ENCODE assay signal across 13 mouse cellular contexts in genomic region chr19:53451388-53451922, GRCm38 (mm10).
DNase-seq lines count a peak whose midpoint lies in the region; ATAC-seq and TF ChIP-seq lines count a peak whose summit lies in the region.
"Had no signal": no experiment of that assay in that cellular context is flagged by ENCODE, and none has a peak within 500 bp of the region (broad histone marks: within the 10 kb centered on the region; RNA-seq: fewer than 3 reads in every experiment).

No protein-coding gene starts in this region.

- no peak overlapping the region for H3K27ac ChIP-seq in embryonic facial prominence, embryonic 14.5 days (replicated peaks; ENCODE audit: low read depth, low read length)
- no peak overlapping the region for H3K27ac ChIP-seq in embryonic facial prominence, embryonic 10.5 days (replicated peaks)
- H3K27ac ChIP-seq in ES-E14 (ENCODE audit: insufficient read depth, low read depth, low read length, poor library complexity, severe bottlenecking): no peak overlapping the region
- peak overlapping the region; percentile 9; the same call in 1 of the 2 replicates for H3K27ac ChIP-seq in forebrain, postnatal 0 days (ENCODE audit: low read depth, low read length)

- intact Hi-C loops in left cerebral cortex, postnatal 4 days (cut with DNase I): no loop called here
- intact Hi-C loops in left cerebral cortex, postnatal 10 days (cut with DNase I): no loop called here

- no peak overlapping the region for H3K9ac ChIP-seq in embryonic facial prominence, embryonic 14.5 days (ENCODE audit: low read depth, low read length)
- H3K9ac ChIP-seq in ES-E14 (ENCODE audit: insufficient read depth, low read depth, low read length, poor library complexity, severe bottlenecking): no peak overlapping the region
- H3K9ac ChIP-seq in forebrain, postnatal 0 days: no peak overlapping the region

- no peak for TF ChIP-seq CTCF in forebrain, postnatal 0 days (IDR thresholded peaks at IDR 0.05; ENCODE audit: low read depth)

- no peaks in the 10 kb centered on the region for H3K9me3 ChIP-seq in embryonic facial prominence, embryonic 14.5 days (ENCODE audit: control insufficient read depth, low read length)
- no peaks in the 10 kb centered on the region for H3K9me3 ChIP-seq in embryonic facial prominence, embryonic 10.5 days
- no peaks in the 10 kb centered on the region for H3K9me3 ChIP-seq in ES-E14 (ENCODE audit: control insufficient read depth, insufficient read depth, low read depth, low read length)
- no peaks in the 10 kb centered on the region for H3K9me3 ChIP-seq in forebrain, postnatal 0 days (ENCODE audit: low read length)

- H3K4me3 ChIP-seq in embryonic facial prominence, embryonic 14.5 days (ENCODE audit: low read depth, low read length): no peak overlapping the region
- H3K4me3 ChIP-seq in embryonic facial prominence, embryonic 10.5 days: no peak overlapping the region
- H3K4me3 ChIP-seq in ES-E14 (ENCODE audit: insufficient read depth in 1 of 2, low read depth in 1 of 2, low read length in 2 of 2, poor library complexity in 1 of 2, severe bottlenecking in 1 of 2): no peak overlapping the region
- H3K4me3 ChIP-seq in forebrain, postnatal 0 days (ENCODE audit: low read depth, low read length): no peak overlapping the region

- H3K4me2 ChIP-seq in embryonic facial prominence, embryonic 14.5 days (ENCODE audit: low read depth, low read length): no peak overlapping the region
- no peak overlapping the region; the same call in 1 of the 2 replicates for H3K4me2 ChIP-seq in forebrain, postnatal 0 days (ENCODE audit: low read depth)

- peak; percentile 52 for DNase-seq in embryonic facial prominence, embryonic 14.5 days (ENCODE audit: low spot score)
- DNase-seq in embryonic facial prominence, embryonic 10.5 days (ENCODE audit: low spot score): no peak
- peak; percentile 18 for DNase-seq in left cerebral cortex, postnatal 4 days
- DNase-seq in left cerebral cortex, postnatal 10 days (ENCODE audit: extremely low spot score in 1 of 2, low spot score in 2 of 2): no peak
- DNase-seq in ES-E14 (ENCODE audit: low read depth, low spot score): no peak
- no peak for DNase-seq in forebrain, postnatal 0 days
- no peak for DNase-seq in embryo, embryonic 10 days (ENCODE audit: low spot score)
- DNase-seq in kidney, adult 8-10 months: no peak
- DNase-seq: embryo, embryonic 11 days; heart, adult 11 months; spleen, adult 18-20 months; thymus, postnatal 25 days had no signal

- peaks cover 4% of the 10 kb centered on the region; the same call in 1 of the 2 replicates for H3K4me1 ChIP-seq in embryonic facial prominence, embryonic 14.5 days (ENCODE audit: control insufficient read depth, insufficient read depth, low read length)
- peaks cover 32% of the 10 kb centered on the region for H3K4me1 ChIP-seq in embryonic facial prominence, embryonic 10.5 days
- peaks cover 5% of the 10 kb centered on the region in 2 experiments; a peak in 3 of 4 replicates for H3K4me1 ChIP-seq in ES-E14 (ENCODE audit: control insufficient read depth in 2 of 2, insufficient read depth in 2 of 2, low read length in 2 of 2, poor library complexity in 1 of 2)
- H3K4me1 ChIP-seq in forebrain, postnatal 0 days (ENCODE audit: insufficient read depth): peaks cover 5% of the 10 kb centered on the region; the same call in 1 of the 2 replicates

- in situ Hi-C loops in ES-E14 (cut with MboI; ENCODE audit: low sequenced_read_pairs in 2 of 2, unreplicated experiment in 2 of 2): no loop called here

- H3K27me3 ChIP-seq in embryonic facial prominence, embryonic 14.5 days (replicated peaks; ENCODE audit: control insufficient read depth, insufficient read depth, low read length): no peaks in the 10 kb centered on the region
- H3K27me3 ChIP-seq in embryonic facial prominence, embryonic 10.5 days (replicated peaks; ENCODE audit: low read depth, poor library complexity, severe bottlenecking): peaks cover 22% of the 10 kb centered on the region
- H3K27me3 ChIP-seq in forebrain, postnatal 0 days (ENCODE audit: insufficient read depth, low read length): no peaks in the 10 kb centered on the region

- H3K36me3 ChIP-seq in embryonic facial prominence, embryonic 14.5 days (ENCODE audit: control insufficient read depth, insufficient read depth, low read length): no peaks in the 10 kb centered on the region
- H3K36me3 ChIP-seq in embryonic facial prominence, embryonic 10.5 days (replicated peaks): no peaks in the 10 kb centered on the region
- H3K36me3 ChIP-seq in ES-E14 (ENCODE audit: control insufficient read depth, insufficient read depth, low read length, poor library complexity, severe bottlenecking): peaks cover 3% of the 10 kb centered on the region; the same call in 1 of the 2 replicates
- H3K36me3 ChIP-seq in forebrain, postnatal 0 days (ENCODE audit: insufficient read depth): no peaks in the 10 kb centered on the region

- 58% methylated on average over 13 of the region's 13 CpGs for WGBS in embryonic facial prominence, embryonic 14.5 days
- WGBS in embryonic facial prominence, embryonic 10.5 days: 83% methylated on average over 13 of the region's 13 CpGs
- 31% methylated on average over 13 of the region's 13 CpGs for WGBS in forebrain, postnatal 0 days

- peak; percentile 64 for ATAC-seq in embryonic facial prominence, embryonic 14.5 days (ENCODE audit: low read depth)
- ATAC-seq in forebrain, postnatal 0 days: no peak
- ATAC-seq: midbrain, embryonic 16.5 days had no signal

TF ChIP-seq in ES-E14, 5 proteins besides CTCF, POLR2A, EP300 and RAD21:
- TF ChIP-seq CHD2 (IDR thresholded peaks at IDR 0.05; ENCODE audit: low read depth, low read length) (no peak), MAFK (IDR thresholded peaks at IDR 0.05; ENCODE audit: insufficient read depth, low read depth, low read length) (no peak), HCFC1 (IDR thresholded peaks at IDR 0.05; ENCODE audit: borderline replicate concordance, insufficient read depth, low read length) (no peak), ZC3H11A (IDR thresholded peaks at IDR 0.05; ENCODE audit: borderline replicate concordance, low read depth, low read length) (no peak), ZNF384 (IDR thresholded peaks at IDR 0.05; ENCODE audit: low read depth, low read length) (peak; percentile 55)

Comparison
In these comparisons a context has a peak if more than half of its experiments do, and no peak if none do; other contexts are left out.
1. DNase-seq: peak in embryonic facial prominence, embryonic 14.5 days (single experiment) and left cerebral cortex, postnatal 4 days (single experiment); none in embryonic facial prominence, embryonic 10.5 days (single experiment), left cerebral cortex, postnatal 10 days (0 of 2), ES-E14 (single experiment), forebrain, postnatal 0 days (single experiment), embryo, embryonic 10 days (single experiment) and kidney, adult 8-10 months (0 of 2).